Mouse (Mus musculus) myocyte (in vitro differentiated cells): ENCODE data around the gene Pdk2.

Experiments
- MAX ChIP-seq: IDR thresholded peaks from one replicate; pipeline ENCODE4 v1.6.1; 2011; ENCODE audit warnings: low read depth, mild to moderate bottlenecking, control low read depth
- POLR2A ChIP-seq: IDR thresholded peaks from one replicate; pipeline ENCODE4 v1.6.1; 2011; ENCODE audit warnings: low read depth, mild to moderate bottlenecking, control low read depth, moderate library complexity; ENCODE audit not compliant: insufficient read length
- POLR2AphosphoS2 ChIP-seq: IDR thresholded peaks from one replicate; pipeline ENCODE4 v1.6.1; 2011; ENCODE audit warnings: low read depth, control low read depth; ENCODE audit not compliant: insufficient read length
- TCF12 ChIP-seq: IDR thresholded peaks from one replicate; pipeline ENCODE4 v1.6.1; 2011; ENCODE audit warnings: mild to moderate bottlenecking, control low read depth; ENCODE audit not compliant: poor library complexity, insufficient read depth, severe bottlenecking

DNA sequence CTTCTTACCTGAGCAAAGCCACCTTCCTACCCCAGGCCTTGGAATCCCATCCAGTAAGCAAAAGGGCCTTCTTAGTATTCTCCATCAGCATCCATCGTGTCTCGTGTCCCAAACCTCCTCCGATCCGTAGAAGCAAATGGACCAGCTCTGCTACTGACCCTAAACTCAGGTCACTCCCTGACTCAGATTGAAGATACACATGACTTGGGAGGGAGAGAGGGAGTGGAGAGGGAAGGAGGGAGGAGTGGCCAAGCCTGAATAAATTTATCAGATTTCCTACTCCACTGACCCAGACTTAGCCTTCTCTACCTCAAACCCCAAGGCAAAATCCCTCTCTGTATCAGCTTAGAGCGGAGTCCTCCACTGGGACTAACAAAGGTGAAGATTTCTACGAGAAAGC lies 39.6 kb upstream of the Pdk2 start:
- no peak for TF ChIP-seq POLR2A
- TF ChIP-seq TCF12 = no peak
- TF ChIP-seq MAX = no peak
- no peak for TF ChIP-seq POLR2AphosphoS2
